Mouse (Mus musculus): ENCODE measurements at regions not wholly inside any gene's neighbourhood (a gene's known extent, or its start where the extent isn't known, plus 50 kb on each side); places are given as distances from the start of the nearest gene placed in this dataset.

- ATAC-seq (replicated peaks; ENCODE audit: low read depth, poor library complexity, severe bottlenecking): no peak
Measured at GRCm38 (mm10) chr1:90493481-90493880, 109.3 kb upstream of the Cops8 start.

- no peak for ATAC-seq (replicated peaks; ENCODE audit: low read depth, poor library complexity, severe bottlenecking)
Measured at GRCm38 (mm10) chr1:90495174-90495573, 107.6 kb upstream of the Cops8 start.

DNA sequence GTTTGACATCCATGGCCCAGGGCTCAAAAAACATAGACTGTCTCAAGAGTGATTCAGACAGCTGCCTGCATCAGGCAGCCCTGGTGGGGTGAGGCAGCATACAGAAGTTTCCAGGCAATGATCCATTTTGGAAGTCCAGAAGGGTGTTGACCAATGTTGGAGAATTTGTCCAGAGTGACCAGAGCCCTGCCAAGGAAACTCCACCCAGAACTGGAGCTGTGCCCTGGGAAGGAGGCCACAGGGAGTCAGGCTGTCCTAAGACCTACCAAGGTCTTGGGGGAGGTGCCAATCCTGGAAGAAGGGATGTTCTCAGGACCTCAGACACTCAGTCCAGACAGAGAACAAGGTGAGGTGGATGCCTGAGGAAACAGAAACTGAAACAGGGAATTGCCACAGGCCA, 105.2 kb upstream of the Cops8 start:
- no peak for ATAC-seq (replicated peaks; ENCODE audit: low read depth, poor library complexity, severe bottlenecking)

- ATAC-seq (replicated peaks; ENCODE audit: low read depth, poor library complexity, severe bottlenecking): no peak
Measured at GRCm38 (mm10) chr1:90501373-90501772, 101.4 kb upstream of the Cops8 start.

DNA sequence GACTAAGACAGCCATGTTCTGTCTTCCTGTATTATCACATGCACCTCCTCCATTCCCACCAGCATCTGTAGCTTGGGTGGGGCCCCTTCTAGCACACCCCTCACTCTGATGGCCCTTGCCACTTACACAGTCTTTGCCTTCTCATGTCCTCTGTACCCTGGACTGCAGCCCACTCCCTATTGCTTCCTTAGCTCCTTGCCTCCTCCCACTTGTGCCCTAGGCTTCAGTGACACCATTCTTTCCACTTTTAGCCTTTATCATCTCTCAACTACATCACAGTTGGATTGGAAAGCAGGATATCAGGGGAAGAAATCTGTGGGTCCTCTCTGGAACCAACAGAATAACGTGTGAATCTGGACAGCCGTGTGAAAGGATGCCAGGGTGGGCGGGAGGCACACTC, 100.4 kb upstream of the Cops8 start:
- ATAC-seq (replicated peaks; ENCODE audit: low read depth, poor library complexity, severe bottlenecking): no peak

GRCm38 (mm10) chr1:90502771-90503540, 99.8 kb upstream of the Cops8 start:
- ATAC-seq (replicated peaks; ENCODE audit: low read depth, poor library complexity, severe bottlenecking): no peak

DNA sequence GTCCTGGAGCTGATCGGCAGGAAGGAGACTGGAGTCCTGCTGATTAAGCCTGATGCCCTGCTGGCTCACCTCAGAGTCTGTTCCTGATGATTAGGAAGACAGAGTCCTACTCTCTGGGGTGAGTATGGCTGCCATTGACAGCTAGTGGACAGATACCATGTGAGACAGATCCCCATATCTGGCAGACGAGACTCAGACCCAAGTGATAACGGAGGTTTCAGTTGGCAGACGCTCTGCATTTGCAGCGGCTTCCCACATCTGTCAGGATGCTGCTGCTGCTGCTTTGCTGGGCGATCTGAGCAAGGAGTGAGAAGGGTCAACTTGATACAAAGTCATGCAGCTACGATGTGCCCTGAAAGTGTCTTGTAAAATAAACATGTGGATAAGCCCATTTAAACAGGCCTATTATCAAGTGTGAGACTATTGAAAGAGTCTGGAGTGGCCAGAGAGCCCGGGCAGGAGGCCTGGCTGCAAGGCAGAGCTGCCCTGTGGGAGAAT, 98.1 kb upstream of the Cops8 start:
- ATAC-seq (replicated peaks; ENCODE audit: low read depth, poor library complexity, severe bottlenecking): no peak

DNA sequence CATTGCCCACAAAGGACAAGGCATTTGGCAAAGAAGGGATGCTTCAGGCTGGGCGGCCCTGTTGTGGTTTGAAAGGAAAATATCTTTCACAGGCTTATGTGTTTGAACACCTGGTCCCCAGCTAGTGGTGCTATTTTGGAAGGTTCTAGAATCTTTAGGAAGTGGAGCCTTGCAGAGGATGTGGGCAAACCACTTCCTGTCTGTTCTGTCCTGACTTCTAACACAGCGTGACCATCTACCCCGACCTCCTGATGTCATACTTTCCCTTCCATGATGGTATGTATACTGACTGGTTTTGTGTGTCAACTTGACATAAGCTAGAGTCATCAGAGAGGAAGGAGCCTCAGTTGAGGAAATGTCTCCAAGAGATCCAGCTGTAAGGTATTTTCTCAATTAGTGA, 97.2 kb upstream of the Cops8 start:
- ATAC-seq (replicated peaks; ENCODE audit: low read depth, poor library complexity, severe bottlenecking): no peak

GRCm38 (mm10) chr1:90506582-90506981, 96.2 kb upstream of the Cops8 start:
- ATAC-seq (replicated peaks; ENCODE audit: low read depth, poor library complexity, severe bottlenecking): no peak

DNA sequence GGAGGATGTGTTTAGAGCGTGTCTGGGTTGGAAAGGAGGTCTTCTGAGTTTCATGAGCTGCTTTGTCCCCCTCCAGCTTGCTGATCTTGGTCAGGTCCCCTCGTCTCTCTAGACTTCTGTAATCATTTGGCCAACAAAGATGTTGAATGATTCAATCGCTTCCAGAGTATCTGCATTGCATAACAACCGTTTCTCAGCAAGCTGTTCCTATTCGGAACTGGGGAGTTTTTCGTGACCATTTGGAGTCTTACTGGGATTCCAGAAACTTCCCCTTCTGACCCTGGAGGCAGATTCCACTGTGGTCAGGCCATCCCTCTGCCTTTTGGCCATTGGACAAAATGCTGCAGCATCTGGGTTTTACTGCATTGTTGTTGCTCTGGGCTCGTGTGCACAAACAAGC, 93.4 kb upstream of the Cops8 start:
- ATAC-seq (replicated peaks; ENCODE audit: low read depth, poor library complexity, severe bottlenecking): no peak

GRCm38 (mm10) chr1:90513442-90514070, 89.2 kb upstream of the Cops8 start:
- no peak for ATAC-seq (replicated peaks; ENCODE audit: low read depth, poor library complexity, severe bottlenecking)

DNA sequence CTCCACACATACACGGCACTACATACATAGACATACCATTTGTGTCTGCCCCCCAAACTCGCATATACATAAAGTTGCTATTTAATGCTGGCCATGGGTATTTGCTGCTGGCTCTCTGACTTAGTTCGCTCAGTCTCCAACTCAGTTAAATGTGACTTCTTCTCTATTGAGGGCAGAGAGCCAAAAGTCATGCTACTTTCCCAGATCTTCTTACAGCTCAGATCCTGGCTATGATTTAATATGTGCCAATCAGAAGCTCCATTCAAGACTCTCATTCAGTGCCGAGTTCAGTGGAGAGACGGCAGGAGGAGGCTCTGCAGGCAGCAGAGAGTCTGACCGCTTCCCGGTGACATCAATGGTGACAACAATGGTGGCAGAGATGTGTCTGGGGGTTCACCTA, 88.6 kb upstream of the Cops8 start:
- no peak for ATAC-seq (replicated peaks; ENCODE audit: low read depth, poor library complexity, severe bottlenecking)

DNA sequence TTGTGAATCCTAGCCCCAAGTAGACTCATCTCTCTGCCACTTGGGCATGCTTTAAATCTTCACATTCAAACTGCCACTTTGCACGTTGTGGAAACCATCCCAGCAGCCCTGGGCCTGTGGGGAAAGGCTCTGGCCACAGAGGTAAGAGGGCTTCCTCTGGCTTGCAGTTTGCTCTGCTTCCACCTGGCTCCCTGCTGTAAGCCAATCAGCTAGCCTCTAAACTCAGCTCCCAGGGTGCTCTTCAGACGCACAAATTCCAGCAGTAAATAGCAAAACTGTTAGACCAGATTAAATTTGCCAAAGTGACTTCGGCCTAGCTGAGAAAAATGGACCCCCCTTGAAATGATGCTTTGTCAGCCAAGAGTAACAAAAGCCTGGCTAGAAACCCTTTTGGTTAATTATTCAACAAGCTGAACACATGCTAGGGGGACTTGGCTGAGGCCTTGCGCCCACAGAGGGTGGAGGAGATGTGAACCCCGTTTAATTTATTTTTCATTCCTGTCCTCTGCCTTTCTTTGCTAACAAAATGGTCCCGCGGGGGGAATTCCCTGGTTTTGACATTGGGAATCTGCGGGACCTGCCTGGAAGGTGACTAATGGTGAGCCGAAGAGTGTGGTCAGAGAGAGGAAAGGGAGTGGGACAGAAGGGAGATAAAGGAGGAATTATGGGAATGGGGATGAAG, 84.1 kb upstream of the Cops8 start:
- ATAC-seq (replicated peaks; ENCODE audit: low read depth, poor library complexity, severe bottlenecking): no peak

DNA sequence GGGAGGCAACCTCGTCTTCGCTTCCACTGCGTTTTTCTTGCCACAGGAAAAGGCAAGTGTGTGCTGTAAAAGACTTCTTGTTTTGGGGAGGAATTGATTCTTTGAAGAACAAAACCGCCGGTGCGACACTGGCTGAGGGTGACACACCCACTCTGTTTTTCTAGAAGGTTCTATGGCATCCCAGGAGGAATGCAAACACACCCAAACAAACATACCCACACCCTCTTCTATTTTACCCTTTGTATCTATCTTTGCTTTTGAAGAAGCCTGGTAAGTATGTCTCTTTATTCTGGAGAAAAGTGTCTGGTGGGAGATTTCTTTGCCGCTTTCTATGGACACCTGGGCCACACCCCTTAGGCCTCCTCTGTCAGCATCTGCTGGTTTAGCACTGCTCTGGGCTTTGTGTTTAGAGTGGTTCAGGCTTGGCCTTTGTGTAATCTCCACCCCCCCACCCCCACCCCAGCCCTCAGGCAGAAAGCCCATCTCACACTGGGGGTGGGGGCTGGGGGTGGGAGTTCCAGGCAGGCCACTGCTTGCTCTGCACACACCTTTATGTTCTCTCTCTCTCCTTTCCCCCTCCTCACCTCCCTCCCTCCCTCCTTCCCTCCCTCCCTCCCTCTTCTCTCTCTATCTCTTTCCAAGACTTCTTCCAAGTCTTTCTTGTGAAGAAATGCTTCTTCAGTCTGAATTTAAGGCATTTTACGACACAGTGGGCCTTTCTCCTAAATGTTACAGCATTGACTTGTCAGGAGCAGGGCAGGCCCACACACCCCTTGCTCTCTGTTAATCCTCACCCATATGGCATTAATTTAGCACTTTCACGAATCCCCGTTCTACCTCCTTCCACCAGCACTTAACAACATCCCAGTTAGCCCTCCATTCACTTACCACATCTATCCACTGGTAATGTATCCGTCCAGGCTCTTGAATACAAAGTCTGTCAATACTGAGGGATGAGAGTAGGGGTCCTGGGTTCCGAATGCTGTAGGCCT, 83.2 kb upstream of the Cops8 start:
- ATAC-seq (replicated peaks; ENCODE audit: low read depth, poor library complexity, severe bottlenecking): no peak

DNA sequence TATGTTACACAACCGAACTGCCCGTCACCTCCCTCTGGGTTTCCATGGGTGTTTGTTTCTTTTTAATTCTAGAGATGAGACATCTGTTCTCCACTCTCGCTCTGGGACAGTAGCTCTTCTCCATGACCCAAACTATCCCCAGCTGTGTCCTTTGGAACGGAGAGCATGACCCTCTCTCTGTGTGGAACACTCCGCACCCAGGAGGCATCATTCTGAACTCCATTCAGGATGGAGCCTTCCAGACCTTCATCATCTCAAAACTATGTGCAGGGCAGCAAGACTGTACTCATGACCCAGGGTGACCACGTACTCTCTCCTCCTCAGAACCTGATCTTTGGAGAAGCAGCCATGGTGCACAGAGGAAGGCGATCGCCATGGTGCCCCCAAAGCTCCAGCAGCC, 80.5 kb upstream of the Cops8 start:
- ATAC-seq (replicated peaks; ENCODE audit: low read depth, poor library complexity, severe bottlenecking): no peak

DNA sequence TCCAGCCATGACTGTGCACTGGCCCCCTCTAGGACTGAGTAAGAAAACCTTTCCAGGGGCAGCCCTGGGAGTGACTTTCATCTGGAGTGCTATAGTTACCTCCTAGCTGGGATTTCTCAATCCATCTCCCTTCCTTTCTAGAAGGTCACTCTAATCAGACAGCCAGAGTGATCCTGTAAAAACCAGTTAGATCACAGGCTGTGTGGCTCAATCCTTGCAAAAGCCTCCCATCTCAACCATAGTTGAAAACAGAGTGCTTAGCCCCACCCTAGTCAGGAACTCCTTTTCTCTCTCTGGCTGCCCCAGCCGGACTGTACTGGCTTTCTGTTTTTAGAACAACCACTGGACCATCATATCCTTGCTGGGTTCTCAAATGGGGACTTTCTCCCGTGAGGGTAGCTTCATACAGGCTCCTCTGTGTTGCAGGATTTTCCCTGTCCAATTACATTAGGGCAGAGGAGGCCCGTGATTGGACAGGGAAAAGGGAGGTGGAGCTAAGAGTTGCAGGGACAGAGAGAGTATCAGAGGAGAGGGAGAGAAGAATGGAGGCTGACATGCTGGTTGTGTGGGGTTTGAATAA, 78.0 kb upstream of the Cops8 start:
- ATAC-seq (replicated peaks; ENCODE audit: low read depth, poor library complexity, severe bottlenecking): no peak

- no peak for ATAC-seq (replicated peaks; ENCODE audit: low read depth, poor library complexity, severe bottlenecking)
Measured at GRCm38 (mm10) chr1:90526311-90526710, 76.5 kb upstream of the Cops8 start.

GRCm38 (mm10) chr1:90527947-90528717, 74.6 kb upstream of the Cops8 start:
- ATAC-seq (replicated peaks; ENCODE audit: low read depth, poor library complexity, severe bottlenecking): no peak

GRCm38 (mm10) chr1:90533481-90533880, 69.3 kb upstream of the Cops8 start:
- no peak for ATAC-seq (replicated peaks; ENCODE audit: low read depth, poor library complexity, severe bottlenecking)
